Mouse (Mus musculus) liver, postnatal 0 days (tissue): ENCODE measurements around the gene Shisa5. TPM values are rescaled to one million over a fixed set of nuclear protein-coding genes. Genes with fewer than 3 reads are reported as not detected.

ENCODE experiments used
- ATAC-seq: fragments of 200-750 bp; cut with Nextera tagmentation; 2 replicates; pipeline ENCODE4 v1.8.0; 2017; ENCODE audit warnings: mild to moderate bottlenecking, moderate library complexity
- DNase-seq: peaks from one replicate; pipeline ENCODE4 v3.0.0-alpha.2; 2016
- H3K27ac ChIP-seq: fragments of 300-500 bp; sonication (generic); 2 replicates; pipeline ENCODE4 v1.5.1; 2014; ENCODE audit warnings: antibody characterized with exemption, moderate library complexity, mild to moderate bottlenecking, low read depth
- H3K27me3 ChIP-seq: fragments of 300-500 bp; sonication (generic); 2 replicates; pipeline ENCODE4 v1.6.1; 2014; ENCODE audit warnings: low read length, control low read depth, mixed read lengths; ENCODE audit not compliant: insufficient read depth
- H3K36me3 ChIP-seq: fragments of 300-500 bp; sonication (generic); replicated peaks from 2 replicates; pipeline ENCODE4 v1.6.1; 2014; ENCODE audit warnings: mild to moderate bottlenecking, control low read depth, low read length, moderate library complexity, mixed read lengths; ENCODE audit not compliant: insufficient read depth
- H3K4me1 ChIP-seq: fragments of 300-500 bp; sonication (generic); 2 replicates; pipeline ENCODE4 v1.6.1; 2014; ENCODE audit warnings: antibody characterized with exemption, mild to moderate bottlenecking, control low read depth; ENCODE audit not compliant: insufficient read depth
- H3K4me2 ChIP-seq: fragments of 300-500 bp; sonication (generic); 2 replicates; pipeline ENCODE4 v1.6.1; 2014; ENCODE audit warnings: low read depth, mild to moderate bottlenecking, low read length, moderate library complexity, mixed read lengths
- H3K4me3 ChIP-seq: fragments of 300-500 bp; sonication (generic); 2 replicates; pipeline ENCODE4 v1.5.1; 2014; ENCODE audit warnings: low read depth, low read length
- H3K9ac ChIP-seq: fragments of 300-500 bp; sonication (generic); replicated peaks from 2 replicates; pipeline ENCODE4 v1.6.1; 2014; ENCODE audit warnings: mild to moderate bottlenecking, moderate library complexity
- H3K9me3 ChIP-seq: fragments of 300-500 bp; sonication (generic); 2 replicates; pipeline ENCODE4 v1.6.1; 2016; ENCODE audit warnings: mild to moderate bottlenecking, control low read depth, low read length, mixed read lengths
- CTCF ChIP-seq: sonication (generic); IDR thresholded peaks from 2 replicates; pipeline ENCODE4 v1.5.1; 2016; ENCODE audit warnings: antibody characterized with exemption, low read depth
- EP300 ChIP-seq: IDR thresholded peaks from 2 replicates; pipeline ENCODE4 v1.6.1; 2016; ENCODE audit warnings: antibody characterized with exemption, low read depth, mild to moderate bottlenecking
- WGBS: fragments of 180-500 bp; shearing (Covaris S2); extraction: QIAGEN DNeasy Blood & Tissue Kit; methylation state at CpG from one replicate; pipeline ENCODE4 v1.1.7; 2014; ENCODE audit not compliant: insufficient replicate concordance; 5-methylcytosine and 5-hydroxymethylcytosine counted together
- polyA plus RNA-seq: library from polyadenylated mRNA; unstranded; fragments of >200 nt; fragmentation: Nextera tagmentation; extraction: Ambion mirVana; gene quantifications from 2 replicates; pipeline ENCODE4 v1.2.1, GENCODE M21; 2015

Shisa5 gene
- polyA plus RNA-seq, 1 experiment from 2014 or later, result 35.0 TPM

DNA sequence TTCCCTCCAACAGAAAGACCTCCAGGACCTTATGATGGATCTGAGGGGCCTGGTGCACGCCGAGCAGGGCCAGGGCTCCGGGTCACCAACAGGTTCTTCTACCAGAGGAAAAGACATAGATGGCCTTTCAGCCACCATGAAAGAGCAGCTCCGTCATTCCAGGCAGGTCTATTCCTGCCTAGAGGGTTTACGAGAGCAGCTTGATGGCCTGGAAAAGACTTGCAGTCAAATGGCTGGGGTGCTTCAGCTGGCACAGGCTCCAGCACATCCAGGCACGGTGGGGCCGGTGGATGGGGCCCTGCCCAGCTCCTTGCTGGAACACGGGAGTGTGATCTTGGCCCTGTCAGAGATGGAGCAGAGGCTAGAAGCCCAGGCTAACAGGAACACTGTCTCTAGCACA lies 53.4 kb downstream of the Shisa5 start:
- ATAC-seq (no peak), DNase-seq (no peak)
- 93% methylated on average over 8 of the region's 8 CpGs for WGBS
- no peak overlapping the region for H3K9ac ChIP-seq
- H3K4me1 ChIP-seq, result peaks cover 17% of the 10 kb centered on the region
- H3K9me3 ChIP-seq, result no peaks in the 10 kb centered on the region
- H3K36me3 ChIP-seq, result peaks cover 8% of the 10 kb centered on the region; the same call in 1 of the 2 replicates
- TF ChIP-seq EP300, result no peak
- H3K27me3 ChIP-seq, result peaks cover 29% of the 10 kb centered on the region
- no peak overlapping the region for H3K27ac ChIP-seq
- no peak overlapping the region for H3K4me2 ChIP-seq
- H3K4me3 ChIP-seq, result no peak overlapping the region

DNA sequence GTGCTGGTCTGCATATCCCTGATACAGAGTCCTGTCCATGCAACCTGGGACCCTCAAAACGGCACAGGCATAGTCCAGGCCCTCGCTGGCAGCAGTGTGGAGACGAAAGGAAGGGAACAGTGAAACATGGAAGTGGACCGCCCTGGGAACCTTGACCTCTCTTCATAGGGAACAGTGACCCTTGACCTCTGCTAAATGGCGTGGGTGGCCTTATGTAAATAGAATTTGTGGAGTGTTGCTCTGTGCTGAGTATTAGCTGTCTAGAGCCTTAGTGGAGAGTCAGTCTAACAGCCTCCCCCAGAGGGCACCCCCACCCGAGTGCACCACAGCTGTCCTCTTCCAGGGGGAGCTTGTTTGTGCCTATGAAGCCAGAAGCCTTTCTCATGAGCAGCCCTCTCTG lies 54.4 kb downstream of the Shisa5 start:
- peak overlapping the region; percentile 72 for H3K27ac ChIP-seq
- no peak overlapping the region for H3K4me3 ChIP-seq
- DNase-seq, result peak; percentile 47
- H3K27me3 ChIP-seq, result peaks cover 31% of the 10 kb centered on the region
- H3K36me3 ChIP-seq, result peaks cover 8% of the 10 kb centered on the region; the same call in 1 of the 2 replicates
- no peaks in the 10 kb centered on the region for H3K9me3 ChIP-seq
- no peak overlapping the region for H3K9ac ChIP-seq
- 64% methylated on average over 6 of the region's 6 CpGs for WGBS
- H3K4me1 ChIP-seq, result peaks cover 20% of the 10 kb centered on the region
- ATAC-seq, result peak; percentile 28
- no peak for TF ChIP-seq EP300
- 0 out of 2 replicates have a peak, but pooled peaks have one; percentile 2 for TF ChIP-seq CTCF
- H3K4me2 ChIP-seq, result 0 out of 2 replicates have a peak overlapping the region, but pooled peaks have one; percentile 13

DNA sequence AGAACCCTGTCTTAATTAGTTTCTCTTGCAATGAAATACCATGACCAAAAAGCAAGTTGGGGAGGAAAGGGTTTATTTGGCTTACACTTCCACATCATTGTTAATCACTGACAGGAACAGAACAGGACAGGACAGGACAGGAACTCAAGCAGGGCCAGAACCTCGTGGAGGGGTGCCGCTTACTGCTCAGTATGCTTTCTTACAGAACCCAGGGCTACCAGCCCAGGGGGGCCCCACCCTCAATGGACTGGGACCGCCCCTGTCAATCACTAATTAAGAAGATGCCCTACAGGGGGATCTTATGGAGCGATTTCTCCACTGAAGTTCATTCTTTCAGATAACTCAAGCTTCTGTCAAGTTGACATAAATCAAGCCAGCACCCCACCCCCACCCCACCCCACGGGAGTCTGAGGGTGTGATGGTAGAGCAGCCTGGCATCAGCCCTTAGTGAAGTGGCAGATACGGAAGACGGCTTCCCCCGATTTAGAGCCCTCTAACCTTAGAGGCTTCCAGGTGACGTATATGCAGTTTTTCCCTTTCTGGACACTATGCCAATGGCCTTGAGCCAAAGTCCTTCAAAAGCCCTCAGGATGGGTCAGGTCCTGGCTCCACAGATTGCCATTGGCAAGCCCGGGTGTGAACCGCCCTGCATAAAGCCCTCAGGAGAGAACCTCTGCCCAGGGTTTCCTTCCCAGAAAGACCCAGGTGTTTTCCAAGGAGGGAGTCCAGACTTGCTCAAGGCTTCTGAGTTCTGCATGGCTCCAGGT lies 55.6 kb downstream of the Shisa5 start:
- H3K36me3 ChIP-seq, result peaks cover 8% of the 10 kb centered on the region; the same call in 1 of the 2 replicates
- peak overlapping the region; percentile 48 for H3K9ac ChIP-seq
- ATAC-seq, result peak; percentile 11
- H3K9me3 ChIP-seq, result no peaks in the 10 kb centered on the region
- peak overlapping the region; percentile 62 for H3K4me3 ChIP-seq
- no peak for DNase-seq
- H3K4me1 ChIP-seq, result peaks cover 27% of the 10 kb centered on the region
- H3K27ac ChIP-seq, result peak overlapping the region; percentile 91
- TF ChIP-seq CTCF (no peak), EP300 (no peak)
- 37% methylated on average over 11 of the region's 11 CpGs for WGBS
- H3K27me3 ChIP-seq, result peaks cover 31% of the 10 kb centered on the region
- peak overlapping the region; percentile 81 for H3K4me2 ChIP-seq

- WGBS, result 7% methylated on average over 17 of the region's 21 CpGs
- H3K4me3 ChIP-seq, result peak overlapping the region; percentile 62
- H3K9ac ChIP-seq, result peak overlapping the region; percentile 74
- H3K27ac ChIP-seq, result peak overlapping the region; percentile 91
- DNase-seq (peak; percentile 79), ATAC-seq (peak; percentile 79)
- H3K4me1 ChIP-seq, result peaks cover 28% of the 10 kb centered on the region
- TF ChIP-seq EP300, result peak; percentile 37; the same call in 1 of the 2 replicates
- TF ChIP-seq CTCF, result no peak
- H3K27me3 ChIP-seq, result peaks cover 31% of the 10 kb centered on the region
- peak overlapping the region; percentile 81 for H3K4me2 ChIP-seq
- peaks cover 8% of the 10 kb centered on the region; the same call in 1 of the 2 replicates for H3K36me3 ChIP-seq
- no peaks in the 10 kb centered on the region for H3K9me3 ChIP-seq
These were observed 56.3 kb downstream of the Shisa5 start for GRCm38 (mm10) chr9:109094553-109095136.

GRCm38 (mm10) chr9:109095137-109095982 lies 57.0 kb downstream of the Shisa5 start, which contains the start of gene Plxnb1:
Plxnb1 (plus strand) TSS chr9:109095389.
- Histone ChIP-seq H3K4me2 (peak within 1 kb of the TSS; percentile 81), H3K9me3 (no peaks in the 10 kb centered on the region), H3K27me3 (peaks cover 31% of the 10 kb centered on the region), H3K9ac (peak within 1 kb of the TSS; percentile 74), H3K4me1 (peaks cover 25% of the 10 kb centered on the region), H3K4me3 (peak within 1 kb of the TSS; percentile 62), H3K36me3 (peaks cover 7% of the 10 kb centered on the region; the same call in 1 of the 2 replicates), H3K27ac (peak within 1 kb of the TSS; percentile 91)
- WGBS, result under 1% methylated on average over 85 of the region's 102 CpGs
- no peak for TF ChIP-seq CTCF
- TF ChIP-seq EP300, result no peak
- peak; percentile 70 for DNase-seq
- ATAC-seq, result peak; percentile 53
